Mouse (Mus musculus): ENCODE results near the gene Ap4b1.
"Not testable (repeated sequence)": the region's sequence is repeated elsewhere in the genome, so short reads cannot be mapped to it uniquely, and the experiment has no call there.

The Ap4b1 gene

DNA sequence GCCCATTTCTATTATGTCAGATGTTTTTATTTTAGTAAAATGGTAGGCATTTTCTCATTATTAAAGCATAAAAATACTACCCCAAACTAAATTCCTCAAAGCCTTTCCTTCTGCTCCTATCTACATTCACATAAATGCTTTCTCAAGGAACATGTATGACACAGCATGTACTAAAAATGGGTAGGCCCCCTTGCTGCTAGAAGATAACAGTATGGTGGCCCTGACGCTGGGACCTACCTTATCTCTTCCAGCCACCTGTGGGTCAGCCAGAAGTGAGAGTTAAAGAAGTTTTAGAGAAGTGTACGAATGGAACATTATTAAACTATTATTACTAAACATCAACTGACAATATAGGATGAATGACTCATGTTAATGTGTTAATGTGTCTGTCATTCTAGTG lies 9.8 kb upstream of the Ap4b1 start:
- DNase-seq (ENCODE audit: low read depth, low spot score): no peak

DNA sequence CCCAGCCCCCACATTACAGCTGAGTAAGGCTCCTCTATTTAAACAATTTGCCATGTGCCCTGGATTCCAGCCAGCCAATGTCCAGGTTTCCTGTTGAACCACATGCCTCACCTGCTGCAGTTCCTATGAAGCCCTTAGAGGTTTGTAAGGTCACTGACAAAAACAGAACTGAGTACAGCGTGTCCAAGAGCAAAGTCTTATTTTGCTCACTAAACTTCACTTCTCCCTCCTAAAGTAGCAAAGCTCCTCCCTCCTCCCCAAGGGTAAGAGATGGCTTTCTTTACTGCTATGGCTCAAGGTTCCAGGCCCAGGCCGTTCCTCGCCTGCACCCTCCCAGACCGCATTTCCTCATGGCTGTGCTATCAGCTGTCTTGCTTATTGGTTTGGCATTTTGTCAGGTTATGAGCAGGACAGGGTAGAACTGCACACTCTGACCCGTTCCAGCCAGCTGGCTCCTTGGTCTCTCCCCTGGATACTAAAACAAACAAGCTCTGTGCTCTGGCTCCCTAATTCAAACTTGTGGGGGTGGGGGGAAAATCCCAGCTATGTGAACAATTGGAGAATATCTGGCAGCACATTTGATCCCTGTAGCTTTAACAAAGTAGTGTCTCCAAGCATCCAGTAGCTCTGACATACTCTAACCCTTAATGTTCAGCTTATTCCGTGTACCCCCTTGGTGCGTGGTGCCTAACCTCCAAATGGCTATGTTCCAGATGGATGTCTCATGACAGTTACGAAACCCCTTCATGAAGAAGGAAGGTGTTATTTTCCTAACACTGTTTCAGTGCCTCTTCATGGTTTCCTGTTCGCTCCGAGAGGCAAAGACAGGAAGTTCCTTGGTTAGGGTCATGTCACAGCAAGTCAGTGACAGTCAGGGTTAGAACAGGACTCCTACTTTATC lies 7.4 kb upstream of the Ap4b1 start:
- no peak for DNase-seq (ENCODE audit: low read depth, low spot score)

DNA sequence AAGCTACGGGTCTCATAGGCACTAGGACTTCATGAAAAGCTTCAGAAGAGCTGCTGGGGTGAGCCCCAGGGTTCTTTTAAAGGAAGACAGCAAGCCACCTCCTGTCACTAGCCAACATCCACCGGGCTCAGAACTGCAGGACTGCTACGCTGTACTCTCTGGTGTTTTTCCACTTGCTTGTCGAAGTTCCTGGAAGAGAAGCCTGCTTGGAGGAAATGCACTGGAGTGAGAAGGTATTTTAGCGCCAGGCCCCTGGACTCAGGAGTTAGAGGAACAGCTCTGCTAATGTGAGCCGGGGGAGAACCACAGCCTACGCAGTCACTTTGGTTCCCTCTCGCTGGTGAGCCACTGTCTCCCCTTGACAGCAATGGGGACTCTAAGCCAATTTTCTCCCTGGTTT lies 6.5 kb upstream of the Ap4b1 start:
- no peak for DNase-seq (ENCODE audit: low read depth, low spot score)

DNA sequence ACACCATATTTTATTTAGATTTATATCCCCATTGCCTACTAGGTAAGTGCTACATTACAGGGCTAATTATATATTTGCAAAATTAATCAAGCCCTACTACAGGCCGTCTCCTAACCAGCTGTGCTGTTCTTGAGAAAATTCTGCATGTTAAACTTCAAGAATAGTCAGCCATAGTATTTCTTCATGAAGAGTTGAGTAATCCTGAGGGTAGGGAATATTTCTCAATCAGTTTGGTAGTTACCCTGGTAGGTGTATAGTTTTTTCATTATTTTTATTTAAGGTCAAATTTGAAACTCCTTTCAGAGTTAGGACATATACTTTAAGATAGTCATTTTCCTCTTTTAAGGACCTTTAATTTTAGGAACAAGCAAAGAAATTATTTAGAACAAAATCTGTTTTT lies 3.6 kb upstream of the Ap4b1 start:
- DNase-seq (ENCODE audit: low read depth, low spot score): no peak

DNA sequence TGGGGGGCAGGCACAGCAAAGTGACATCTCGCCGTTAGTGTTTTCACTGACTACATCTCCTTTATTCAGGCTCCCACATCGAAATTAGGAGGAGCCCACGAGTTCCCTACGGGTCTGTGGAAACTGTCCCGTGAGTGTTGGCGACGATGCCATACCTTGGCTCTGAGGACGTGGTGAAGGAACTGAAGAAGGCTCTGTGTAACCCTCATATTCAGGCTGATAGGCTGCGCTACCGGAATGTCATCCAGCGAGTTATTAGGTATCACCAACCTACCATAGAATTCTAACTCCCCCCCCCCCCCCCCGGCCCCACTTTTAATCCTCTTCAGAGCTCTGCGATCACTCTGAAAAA lies 455 bp downstream of the Ap4b1 start:
- DNase-seq (ENCODE audit: low read depth, low spot score): no peak

DNA sequence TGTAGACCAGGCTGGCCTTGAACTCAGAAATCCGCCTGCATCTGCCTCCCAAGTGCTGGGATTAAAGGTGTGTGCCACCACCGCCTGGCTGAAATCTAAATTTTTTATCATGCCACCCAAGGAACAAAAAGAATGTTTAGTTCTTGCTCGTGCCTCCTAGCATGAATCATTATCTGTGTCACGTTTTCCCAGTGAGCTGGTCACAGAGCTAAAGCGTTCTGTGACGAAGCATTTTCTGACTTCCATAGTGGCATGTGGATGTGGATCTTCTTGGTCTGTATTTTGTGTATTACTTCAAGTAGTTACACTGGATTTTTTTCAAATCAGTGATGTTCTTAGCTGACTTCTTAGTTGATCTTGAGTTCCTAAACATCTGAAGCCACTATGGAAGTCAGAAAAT lies 1.6 kb downstream of the Ap4b1 start:
- DNase-seq (ENCODE audit: low read depth, low spot score): no peak

DNA sequence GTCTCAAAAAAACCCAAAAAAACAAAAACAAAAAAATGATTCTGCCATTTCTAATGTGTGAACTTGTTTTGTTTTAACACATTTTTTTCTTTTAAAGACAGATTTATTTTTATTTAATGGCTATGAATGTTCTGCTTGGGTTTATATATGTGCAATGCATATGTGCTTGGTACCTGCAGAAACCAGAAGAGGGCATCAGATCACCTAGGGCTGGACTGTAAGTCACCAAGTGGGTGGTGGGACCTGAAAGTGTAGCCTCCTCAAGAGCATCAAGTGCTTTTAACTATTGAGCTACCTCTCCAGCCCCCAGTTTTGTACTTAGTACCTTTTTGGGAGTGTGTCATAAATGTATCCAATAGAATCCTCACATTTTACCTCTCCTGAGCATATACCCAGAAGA lies 18.2 kb downstream of the Ap4b1 start:
- DNase-seq (ENCODE audit: low read depth, low spot score): no peak

DNA sequence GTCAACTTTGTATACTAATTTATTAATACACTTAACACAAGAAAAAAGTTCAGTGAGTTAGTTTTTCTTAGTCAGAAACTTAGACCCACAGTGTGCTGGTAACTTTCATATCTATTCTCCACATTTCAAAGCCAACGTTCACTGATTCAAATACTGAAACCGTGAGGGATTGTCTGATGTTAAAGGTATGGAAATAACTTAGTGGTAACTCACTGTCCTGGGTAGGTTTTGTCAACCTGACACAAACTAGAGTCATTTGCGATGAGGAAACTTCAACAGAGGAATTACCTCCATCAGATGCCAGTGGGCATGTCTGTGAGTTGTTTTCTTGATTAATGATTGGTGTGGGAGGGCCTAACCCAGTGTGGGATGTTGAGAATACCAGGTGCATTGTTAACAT lies 19.7 kb downstream of the Ap4b1 start:
- no peak for DNase-seq (ENCODE audit: low read depth, low spot score)

DNA sequence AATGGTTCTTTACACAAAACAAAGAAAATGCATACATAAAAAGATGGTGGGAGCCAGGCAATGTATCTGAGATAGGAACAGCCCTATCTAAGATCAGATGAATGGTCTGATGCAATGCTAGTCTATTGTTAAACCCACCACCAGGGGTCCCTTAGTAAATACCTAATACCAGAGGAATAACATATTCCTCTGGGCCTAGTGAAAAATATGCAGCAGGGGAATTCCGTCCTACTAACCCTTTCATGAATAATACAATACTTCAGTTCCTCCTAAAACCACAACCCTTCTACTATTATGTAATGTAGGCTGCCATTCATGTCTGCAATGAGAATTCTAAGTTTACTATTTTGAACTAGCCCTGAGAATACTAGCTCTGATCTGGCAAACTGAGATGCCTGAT lies 21.4 kb downstream of the Ap4b1 start:
- DNase-seq (ENCODE audit: low read depth, low spot score): not testable (repeated sequence)

DNA sequence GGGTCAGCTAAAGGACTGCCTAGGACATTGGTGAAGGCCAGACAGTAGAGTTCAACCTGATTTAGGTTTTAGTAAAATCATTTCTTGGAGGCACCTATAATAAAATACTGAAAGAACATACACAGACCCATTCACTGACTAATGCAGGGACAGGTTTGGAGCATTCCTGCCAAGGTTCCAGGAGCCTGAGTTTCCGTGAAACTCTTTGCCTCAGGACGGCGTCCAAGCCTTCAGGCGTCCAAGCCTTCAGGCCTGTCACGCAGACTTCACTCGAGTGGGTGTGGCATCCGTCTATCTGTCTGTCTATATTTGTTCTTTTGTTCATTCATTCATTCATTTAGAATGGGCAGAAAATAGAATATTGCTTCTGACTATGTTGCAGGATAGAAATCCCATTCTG lies 21.8 kb downstream of the Ap4b1 start:
- DNase-seq (ENCODE audit: low read depth, low spot score): no peak

DNA sequence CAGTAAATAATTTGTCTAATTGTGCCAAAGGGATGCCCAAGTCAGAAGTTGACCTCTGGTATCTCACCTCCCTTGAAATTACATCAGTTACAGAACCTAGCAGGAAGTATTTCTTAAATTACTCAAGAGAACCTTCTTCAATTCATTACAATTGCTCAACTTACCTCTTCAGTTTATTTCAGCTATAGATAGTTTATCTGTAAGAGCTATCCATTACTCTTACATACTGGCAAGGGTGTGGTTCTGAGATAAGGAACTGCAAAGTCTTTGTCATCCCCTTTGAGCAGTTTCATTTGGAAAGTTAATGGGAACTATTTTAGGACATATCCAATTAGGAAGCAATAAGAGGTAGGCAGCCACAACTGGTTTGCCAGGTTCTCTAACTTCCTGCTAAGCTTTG lies 23.1 kb downstream of the Ap4b1 start, which contains the start of gene Bcl2l15:
Gene Bcl2l15, plus strand, starts transcription at position 176 of the 400 bp plus-strand sequence.
- no peak for DNase-seq (ENCODE audit: low read depth, low spot score)

DNA sequence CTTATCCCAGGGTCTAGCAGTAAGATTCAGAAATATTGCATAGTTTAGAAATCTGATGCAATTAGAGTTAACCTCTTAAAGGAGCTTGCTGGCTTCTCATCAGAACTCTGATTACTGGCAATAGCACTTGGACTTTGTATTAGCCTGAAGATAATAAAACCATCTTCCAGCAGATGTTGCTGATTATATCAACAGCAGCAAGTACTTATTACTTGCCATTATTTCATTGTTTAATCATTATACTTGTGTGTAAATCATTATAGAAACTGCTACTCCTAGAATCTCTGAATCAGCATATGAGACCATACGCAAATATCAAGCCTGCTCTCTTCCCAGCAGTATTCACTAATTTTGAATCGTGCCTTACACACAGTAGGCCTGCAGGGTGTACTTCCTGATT lies 24.7 kb downstream of the Ap4b1 start:
- no peak for DNase-seq (ENCODE audit: low read depth, low spot score)

DNA sequence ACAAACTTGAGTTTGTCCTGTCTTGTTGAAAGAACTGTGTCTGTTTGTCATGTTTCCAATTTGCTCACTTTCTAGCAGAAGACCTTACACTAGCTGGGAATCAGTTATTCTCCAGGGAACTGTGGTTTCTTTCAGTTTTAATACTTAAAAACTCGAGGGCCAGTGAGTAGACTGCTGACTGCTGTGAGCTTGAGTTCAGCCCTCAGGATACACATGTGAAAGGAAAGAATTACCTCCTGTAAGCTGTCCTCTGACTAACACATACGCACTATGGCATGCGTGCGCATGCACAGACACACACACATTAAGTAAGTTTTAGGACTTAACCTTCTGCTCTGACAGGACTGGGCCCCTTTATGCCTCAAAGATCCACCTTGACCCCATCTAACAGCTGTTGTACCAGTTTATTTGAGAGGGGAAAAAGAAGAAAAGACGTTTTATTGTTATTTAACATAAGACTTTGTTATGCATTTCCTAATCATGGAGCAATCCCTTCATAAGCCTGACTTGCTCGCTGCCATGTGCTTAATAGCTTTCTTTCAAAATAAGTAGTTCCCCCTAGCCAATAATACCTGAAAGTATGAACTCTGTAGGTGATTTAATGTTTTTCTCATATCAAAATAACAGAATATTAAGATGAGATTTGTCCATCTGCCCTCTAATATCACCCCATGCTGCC lies 26.1 kb downstream of the Ap4b1 start:
- no peak for DNase-seq (ENCODE audit: low read depth, low spot score)

DNA sequence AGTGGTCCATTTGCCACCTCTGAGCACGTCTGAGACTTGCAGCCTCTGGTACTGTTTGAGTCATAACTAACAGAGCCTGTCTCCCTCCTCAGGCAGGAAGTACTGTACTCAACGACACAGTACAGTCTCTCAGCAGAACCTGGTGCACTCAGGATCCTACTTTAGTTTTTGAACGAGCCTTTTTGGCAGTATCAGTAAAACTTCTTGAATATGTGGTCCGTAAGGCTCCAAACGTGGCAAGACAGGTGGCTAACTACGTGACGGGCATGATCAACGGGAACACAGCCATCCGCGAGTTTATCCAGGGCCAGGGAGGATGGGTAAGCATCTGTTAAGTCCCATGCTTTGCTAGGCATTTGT lies 26.6 kb downstream of the Ap4b1 start:
- no peak for DNase-seq (ENCODE audit: low read depth, low spot score)

DNA sequence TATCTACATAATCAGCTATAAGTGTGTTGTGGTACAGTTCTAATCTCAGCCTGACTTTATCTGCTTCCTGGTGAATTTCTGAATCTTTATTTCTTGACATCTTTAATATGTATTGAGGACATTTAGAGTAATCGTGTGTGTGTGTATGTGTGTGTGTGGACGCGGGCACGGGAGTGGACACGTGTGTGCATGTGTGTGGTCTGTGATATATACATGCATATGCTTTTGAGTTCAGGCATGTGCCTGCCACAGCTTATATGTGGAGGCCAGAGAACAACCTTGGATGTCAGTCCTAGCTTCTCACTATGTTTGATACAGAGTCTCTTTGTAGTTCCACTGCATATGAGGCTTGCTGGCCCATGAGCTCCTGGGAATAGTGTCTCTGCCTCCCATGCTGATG lies 27.1 kb downstream of the Ap4b1 start:
- no peak for DNase-seq (ENCODE audit: low read depth, low spot score)

DNA sequence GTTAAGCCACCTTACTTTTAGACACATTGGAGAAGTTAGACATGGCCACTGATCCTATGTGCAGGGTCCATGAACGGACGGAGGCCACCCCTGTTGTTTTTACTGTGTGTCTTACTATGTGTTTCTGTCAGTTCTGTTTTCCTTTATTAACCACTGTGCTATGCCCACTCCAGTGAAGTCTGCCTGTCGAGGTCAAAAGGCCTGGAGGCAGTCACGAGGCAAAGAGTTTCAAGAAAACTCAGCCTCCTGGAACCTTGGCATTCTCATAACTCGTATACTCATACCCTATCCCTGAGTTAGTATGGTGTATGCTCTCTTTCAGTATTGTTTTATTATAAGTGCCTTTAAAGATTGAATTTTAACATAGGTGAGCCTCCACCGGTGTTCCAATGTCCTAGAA lies 30.4 kb downstream of the Ap4b1 start:
- no peak for DNase-seq (ENCODE audit: low read depth, low spot score)

DNA sequence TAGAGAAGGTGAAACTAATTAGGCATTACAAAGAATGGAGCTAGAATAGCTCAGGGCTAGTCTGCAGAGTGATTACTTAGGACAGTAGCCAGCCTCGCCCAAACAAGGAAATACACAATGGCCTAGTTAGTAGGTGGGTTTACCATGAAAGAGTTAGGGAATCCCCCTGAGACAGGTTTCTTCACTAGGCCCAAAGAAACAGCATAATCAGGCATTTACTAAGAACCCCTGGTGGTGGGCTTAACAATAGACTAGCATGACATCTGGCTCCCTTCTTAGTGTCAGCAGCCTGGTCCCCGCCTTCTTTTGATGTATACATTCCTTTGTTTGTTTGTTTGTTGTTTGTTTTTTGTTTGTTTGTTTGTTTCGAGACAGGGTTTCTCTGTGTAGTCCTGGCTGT lies 30.9 kb downstream of the Ap4b1 start:
- DNase-seq (ENCODE audit: low read depth, low spot score): not testable (repeated sequence)

DNA sequence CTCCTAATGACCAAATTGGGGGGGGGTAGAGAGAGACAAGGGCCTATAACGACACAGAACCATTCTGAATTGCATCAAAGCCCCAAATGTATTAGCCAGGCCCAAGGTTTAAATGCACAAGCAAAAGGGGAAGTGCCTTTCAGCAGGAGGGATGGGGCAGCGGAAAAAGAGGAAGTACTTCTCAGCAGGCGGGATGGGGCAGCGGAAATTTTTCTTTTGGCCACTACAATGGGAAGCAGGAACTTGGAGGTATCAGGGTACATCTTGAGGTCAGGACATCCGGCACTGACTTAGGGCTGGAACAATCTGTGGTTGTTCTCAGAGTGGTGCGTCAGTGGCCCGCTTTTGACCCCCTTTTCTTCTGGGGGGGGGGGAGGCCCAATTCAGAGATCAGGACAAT lies 31.6 kb downstream of the Ap4b1 start:
- DNase-seq (ENCODE audit: low read depth, low spot score): not testable (repeated sequence)

DNA sequence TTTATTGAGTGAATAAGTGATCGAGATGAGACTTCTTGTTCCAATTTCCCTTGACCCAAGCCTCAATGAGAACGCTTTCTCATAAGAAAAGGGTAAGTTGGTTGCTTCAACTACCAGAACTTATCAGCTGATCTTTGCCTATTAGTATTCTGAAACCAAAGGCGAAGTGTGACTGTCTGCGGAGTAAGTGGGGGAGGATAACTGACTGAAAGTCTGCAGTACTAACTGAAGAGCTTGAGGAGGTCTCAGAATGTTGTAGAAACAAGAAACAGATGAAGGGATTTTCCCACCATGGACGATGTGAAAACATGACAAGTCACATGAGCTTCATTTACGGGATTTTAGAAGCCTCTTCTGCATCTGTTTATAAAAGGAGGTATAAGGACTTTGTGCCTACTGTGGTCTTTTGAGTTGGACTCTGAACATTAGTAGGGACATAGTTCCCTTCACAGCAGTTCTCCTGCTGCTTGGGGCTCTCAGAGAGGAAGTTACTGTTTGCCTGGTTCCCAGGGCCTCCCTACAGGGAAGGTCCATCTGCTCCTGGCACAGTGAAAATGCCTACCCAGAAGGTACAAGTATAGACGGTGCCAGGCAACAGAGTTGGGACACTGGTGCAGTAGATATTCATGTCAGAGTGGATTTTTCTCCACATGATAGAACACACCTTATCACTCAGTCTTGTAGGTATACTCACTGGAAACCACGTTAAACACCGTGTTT lies 41.5 kb downstream of the Ap4b1 start:
- DNase-seq (ENCODE audit: low read depth, low spot score): no peak

DNA sequence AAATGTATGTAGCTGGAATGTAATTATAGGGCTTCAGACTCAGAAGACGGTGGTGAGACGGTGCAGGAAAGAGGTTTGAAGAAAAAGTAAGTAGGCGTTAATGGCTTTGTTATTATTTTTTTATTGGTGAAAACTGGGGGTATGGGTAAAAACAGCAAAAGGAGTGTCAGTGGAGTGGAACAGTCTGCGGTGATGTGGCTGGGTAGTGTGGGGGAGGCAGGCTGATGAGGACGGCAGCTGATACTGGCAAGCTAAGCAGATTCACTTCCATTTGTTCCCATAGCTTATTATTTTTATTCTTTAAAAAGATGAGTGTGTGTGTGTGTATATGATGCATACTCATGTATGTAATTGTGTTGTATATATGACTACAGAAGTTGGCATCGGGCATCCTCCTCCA lies 42.2 kb downstream of the Ap4b1 start:
- no peak for DNase-seq (ENCODE audit: low read depth, low spot score)

DNA sequence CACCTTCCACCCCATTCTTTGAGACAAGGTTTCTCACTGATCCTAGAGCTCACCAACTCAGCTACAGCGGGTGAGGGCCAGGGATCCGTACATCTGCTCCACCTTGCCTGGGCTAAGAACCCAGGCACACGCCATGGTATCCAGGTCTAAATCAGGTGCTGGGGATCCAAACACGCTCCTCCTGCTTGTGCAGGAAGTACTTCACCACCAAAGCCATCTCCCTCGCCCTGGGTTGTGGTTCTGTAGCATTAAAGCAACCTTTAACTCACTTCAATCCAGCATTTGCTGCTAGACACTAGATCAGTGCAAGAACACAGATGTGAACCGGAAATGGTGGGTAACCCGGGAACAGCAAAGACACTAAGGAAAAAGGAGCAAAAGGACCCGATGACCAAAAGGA lies 42.6 kb downstream of the Ap4b1 start:
- DNase-seq (ENCODE audit: low read depth, low spot score): no peak

DNA sequence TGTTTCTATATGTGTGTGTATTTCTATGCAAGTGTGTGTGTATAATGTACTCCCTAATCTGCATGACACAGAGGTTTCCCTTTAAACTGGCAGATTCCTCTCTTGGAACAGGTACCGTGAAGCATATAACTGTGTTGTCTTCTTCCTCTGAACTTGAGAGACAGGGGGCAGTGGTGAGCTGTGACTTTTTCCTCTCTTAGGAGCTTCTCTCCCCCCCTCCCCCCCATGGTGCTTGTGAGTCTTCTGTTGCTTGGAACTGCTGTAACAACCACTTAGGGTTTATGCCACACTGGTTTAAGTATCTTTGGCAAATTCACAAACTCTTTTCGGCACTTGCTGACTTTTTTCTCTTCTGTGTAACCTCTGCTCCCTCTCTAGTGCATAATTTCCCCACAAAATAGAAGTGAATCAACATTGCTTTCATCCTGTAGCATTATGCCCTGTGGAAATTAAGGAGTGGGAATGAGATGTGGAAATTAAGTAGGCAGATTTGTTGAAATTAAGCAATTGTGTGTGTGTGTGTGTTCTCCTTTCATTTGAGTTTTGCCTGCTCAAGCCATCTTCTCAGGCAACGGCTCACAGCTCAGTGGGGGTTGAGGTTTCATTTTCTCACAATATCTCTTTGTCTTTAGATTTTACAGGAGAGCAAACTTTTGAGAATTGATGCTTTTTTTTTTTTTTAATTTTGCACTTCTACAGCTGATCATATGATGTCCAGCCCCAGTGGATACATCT lies 43.4 kb downstream of the Ap4b1 start:
- DNase-seq (ENCODE audit: low read depth, low spot score): peak; percentile 31
